28 mouse cellular contexts compared by ENCODE assay signal in genomic region chr5:27997751-27998150, GRCm38 (mm10).
A peak's percentile ranks its signal among the peaks of the same experiment; 100 is the strongest.
DNase-seq lines count a peak whose midpoint lies in the region; ATAC-seq and TF ChIP-seq lines count a peak whose summit lies in the region.
"Had no signal": no experiment of that assay in that cellular context is flagged by ENCODE, and none has a peak within 500 bp of the region (broad histone marks: within the 10 kb centered on the region; RNA-seq: fewer than 3 reads in every experiment).

No protein-coding gene starts in this region.

- H3K4me1 ChIP-seq in heart, embryonic 10.5 days = no peaks in the 10 kb centered on the region
- H3K4me1 ChIP-seq in heart, embryonic 12.5 days (replicated peaks) = no peaks in the 10 kb centered on the region
- no peaks in the 10 kb centered on the region for H3K4me1 ChIP-seq in liver, embryonic 15.5 days (replicated peaks)
- H3K4me1 ChIP-seq in liver, embryonic 11.5 days (replicated peaks; ENCODE audit: control insufficient read depth, insufficient read depth, low read length) = no peaks in the 10 kb centered on the region
- no peaks in the 10 kb centered on the region for H3K4me1 ChIP-seq in stomach, embryonic 16.5 days (ENCODE audit: control insufficient read depth, insufficient read depth, low read length)
- H3K4me1 ChIP-seq in stomach, postnatal 0 days (replicated peaks; ENCODE audit: control insufficient read depth, insufficient read depth) = no peaks in the 10 kb centered on the region; the same call in 1 of the 2 replicates
- H3K4me1 ChIP-seq in liver, postnatal 0 days (ENCODE audit: insufficient read depth) = peaks cover 3% of the 10 kb centered on the region; the same call in 1 of the 2 replicates
- H3K4me1 ChIP-seq: embryonic facial prominence, embryonic 13.5 days; embryonic facial prominence, embryonic 15.5 days; forebrain, embryonic 10.5 days; forebrain, embryonic 12.5 days had no signal

- H3K4me3 ChIP-seq in heart, embryonic 10.5 days = no peak overlapping the region
- H3K4me3 ChIP-seq in heart, embryonic 12.5 days = no peak overlapping the region
- no peak overlapping the region for H3K4me3 ChIP-seq in liver, embryonic 15.5 days (replicated peaks)
- no peak overlapping the region for H3K4me3 ChIP-seq in liver, embryonic 11.5 days (ENCODE audit: low read depth, low read length)
- H3K4me3 ChIP-seq in stomach, embryonic 16.5 days (replicated peaks; ENCODE audit: low read length) = no peak overlapping the region
- no peak overlapping the region for H3K4me3 ChIP-seq in stomach, postnatal 0 days (ENCODE audit: low read depth, low read length)
- H3K4me3 ChIP-seq in liver, postnatal 0 days (ENCODE audit: low read depth, low read length) = no peak overlapping the region
- H3K4me3 ChIP-seq: embryonic facial prominence, embryonic 13.5 days; embryonic facial prominence, embryonic 15.5 days; erythroblast, embryonic 14.5 days; forebrain, embryonic 10.5 days; forebrain, embryonic 12.5 days had no signal

- H3K36me3 ChIP-seq in heart, embryonic 10.5 days = no peaks in the 10 kb centered on the region
- H3K36me3 ChIP-seq in heart, embryonic 12.5 days = no peaks in the 10 kb centered on the region
- H3K36me3 ChIP-seq in liver, embryonic 15.5 days (replicated peaks) = no peaks in the 10 kb centered on the region
- H3K36me3 ChIP-seq in liver, embryonic 11.5 days (ENCODE audit: control insufficient read depth, insufficient read depth, low read length) = no peaks in the 10 kb centered on the region
- H3K36me3 ChIP-seq in stomach, embryonic 16.5 days (ENCODE audit: control insufficient read depth, insufficient read depth, low read length) = no peaks in the 10 kb centered on the region
- H3K36me3 ChIP-seq in stomach, postnatal 0 days (ENCODE audit: control insufficient read depth, insufficient read depth, low read length) = no peaks in the 10 kb centered on the region
- H3K36me3 ChIP-seq in liver, postnatal 0 days (replicated peaks; ENCODE audit: insufficient read depth, low read length) = no peaks in the 10 kb centered on the region
- H3K36me3 ChIP-seq: embryonic facial prominence, embryonic 13.5 days; embryonic facial prominence, embryonic 15.5 days; forebrain, embryonic 10.5 days; forebrain, embryonic 12.5 days; G1E had no signal

- no peak for TF ChIP-seq CTCF in stomach, postnatal 0 days (IDR thresholded peaks at IDR 0.05; ENCODE audit: low read depth)
- no peak for TF ChIP-seq CTCF in liver, postnatal 0 days (IDR thresholded peaks at IDR 0.05; ENCODE audit: low read depth)

- H3K9ac ChIP-seq in heart, embryonic 12.5 days = no peak overlapping the region
- no peak overlapping the region for H3K9ac ChIP-seq in liver, embryonic 15.5 days
- H3K9ac ChIP-seq in liver, embryonic 11.5 days (ENCODE audit: low read depth, low read length) = no peak overlapping the region
- no peak overlapping the region for H3K9ac ChIP-seq in stomach, embryonic 16.5 days (ENCODE audit: low read length)
- no peak overlapping the region for H3K9ac ChIP-seq in stomach, postnatal 0 days (ENCODE audit: low read length)
- no peak overlapping the region for H3K9ac ChIP-seq in liver, postnatal 0 days (replicated peaks)
- H3K9ac ChIP-seq: embryonic facial prominence, embryonic 13.5 days; embryonic facial prominence, embryonic 15.5 days; forebrain, embryonic 12.5 days had no signal

- WGBS in heart, embryonic 10.5 days = 83% methylated on average over 8 of the region's 8 CpGs
- 76% methylated on average over 8 of the region's 8 CpGs for WGBS in heart, embryonic 12.5 days
- WGBS in liver, embryonic 15.5 days (ENCODE audit: insufficient replicate concordance) = 69% methylated on average over 8 of the region's 8 CpGs
- 73% methylated on average over 8 of the region's 8 CpGs for WGBS in liver, embryonic 11.5 days
- WGBS in stomach, embryonic 16.5 days = 46% methylated on average over 8 of the region's 8 CpGs
- WGBS in stomach, postnatal 0 days = 47% methylated on average over 8 of the region's 8 CpGs
- 68% methylated on average over 8 of the region's 8 CpGs for WGBS in liver, postnatal 0 days (ENCODE audit: insufficient replicate concordance)

- no peak for TF ChIP-seq EP300 in stomach, postnatal 0 days (optimal IDR thresholded peaks at IDR 0.05)
- TF ChIP-seq EP300 in liver, postnatal 0 days (IDR thresholded peaks at IDR 0.05; ENCODE audit: low read depth) = peak; percentile 45; the same call in 1 of the 2 replicates

- H3K9me3 ChIP-seq in heart, embryonic 10.5 days = no peaks in the 10 kb centered on the region
- no peaks in the 10 kb centered on the region for H3K9me3 ChIP-seq in heart, embryonic 12.5 days (replicated peaks)
- H3K9me3 ChIP-seq in liver, embryonic 15.5 days (replicated peaks) = no peaks in the 10 kb centered on the region
- no peaks in the 10 kb centered on the region for H3K9me3 ChIP-seq in liver, embryonic 11.5 days (ENCODE audit: control insufficient read depth, low read length)
- no peaks in the 10 kb centered on the region for H3K9me3 ChIP-seq in stomach, embryonic 16.5 days (replicated peaks; ENCODE audit: control insufficient read depth, low read length)
- H3K9me3 ChIP-seq in stomach, postnatal 0 days (ENCODE audit: control insufficient read depth, low read length) = no peaks in the 10 kb centered on the region
- no peaks in the 10 kb centered on the region for H3K9me3 ChIP-seq in liver, postnatal 0 days (ENCODE audit: low read length)
- H3K9me3 ChIP-seq: embryonic facial prominence, embryonic 13.5 days; embryonic facial prominence, embryonic 15.5 days; forebrain, embryonic 10.5 days; forebrain, embryonic 12.5 days; G1E had no signal

- H3K4me2 ChIP-seq in heart, embryonic 12.5 days = no peak overlapping the region
- no peak overlapping the region for H3K4me2 ChIP-seq in liver, embryonic 15.5 days
- no peak overlapping the region for H3K4me2 ChIP-seq in liver, embryonic 11.5 days
- H3K4me2 ChIP-seq in stomach, embryonic 16.5 days (ENCODE audit: low read depth, low read length) = no peak overlapping the region
- H3K4me2 ChIP-seq in stomach, postnatal 0 days (replicated peaks; ENCODE audit: low read depth) = no peak overlapping the region
- no peak overlapping the region for H3K4me2 ChIP-seq in liver, postnatal 0 days (ENCODE audit: low read depth, low read length)
- H3K4me2 ChIP-seq: embryonic facial prominence, embryonic 13.5 days; embryonic facial prominence, embryonic 15.5 days; forebrain, embryonic 12.5 days had no signal

- no peak overlapping the region for H3K27ac ChIP-seq in heart, embryonic 10.5 days
- no peak overlapping the region for H3K27ac ChIP-seq in heart, embryonic 12.5 days (ENCODE audit: poor library complexity, severe bottlenecking)
- no peak overlapping the region; the same call in 1 of the 2 replicates for H3K27ac ChIP-seq in liver, embryonic 15.5 days (replicated peaks)
- no peak overlapping the region for H3K27ac ChIP-seq in liver, embryonic 11.5 days (ENCODE audit: low read depth, low read length)
- no peak overlapping the region for H3K27ac ChIP-seq in stomach, embryonic 16.5 days (ENCODE audit: low read length)
- H3K27ac ChIP-seq in stomach, postnatal 0 days (replicated peaks) = no peak overlapping the region
- H3K27ac ChIP-seq in liver, postnatal 0 days (ENCODE audit: low read depth) = peak overlapping the region; percentile 70
- H3K27ac ChIP-seq: embryonic facial prominence, embryonic 13.5 days; embryonic facial prominence, embryonic 15.5 days; forebrain, embryonic 10.5 days; forebrain, embryonic 12.5 days had no signal

- peak; percentile 39 for DNase-seq in heart, embryonic 10.5 days (ENCODE audit: low spot score)
- DNase-seq in liver, embryonic 11.5 days (ENCODE audit: low spot score) = no peak
- DNase-seq in stomach, postnatal 0 days (ENCODE audit: low spot score) = no peak
- DNase-seq in liver, postnatal 0 days = no peak
- DNase-seq: adrenal gland, adult 8-10 months; adrenal gland, postnatal 14 days; adrenal gland, postnatal 36 days; B cell, adult 2 months; cerebellum, adult 11-12 months; cerebellum, adult 8-10 months; cerebellum, adult 9-11 months; cerebellum, postnatal 14 days; cerebellum, postnatal 36 days; embryo, embryonic 11 days had no signal

- H3K27me3 ChIP-seq in heart, embryonic 10.5 days (ENCODE audit: insufficient read depth, poor library complexity, severe bottlenecking) = 0 out of 2 replicates have a peak, but pooled peaks cover 4% of the 10 kb centered on the region
- no peaks in the 10 kb centered on the region for H3K27me3 ChIP-seq in heart, embryonic 12.5 days (replicated peaks)
- H3K27me3 ChIP-seq in liver, embryonic 15.5 days = no peaks in the 10 kb centered on the region
- no peaks in the 10 kb centered on the region for H3K27me3 ChIP-seq in liver, embryonic 11.5 days (replicated peaks; ENCODE audit: control insufficient read depth, insufficient read depth, low read length)
- no peaks in the 10 kb centered on the region for H3K27me3 ChIP-seq in stomach, embryonic 16.5 days (ENCODE audit: control insufficient read depth, insufficient read depth, low read length)
- no peaks in the 10 kb centered on the region for H3K27me3 ChIP-seq in stomach, postnatal 0 days (ENCODE audit: control insufficient read depth, insufficient read depth, low read length)
- no peaks in the 10 kb centered on the region for H3K27me3 ChIP-seq in liver, postnatal 0 days (ENCODE audit: insufficient read depth, low read length)
- H3K27me3 ChIP-seq: CH12.LX; embryonic facial prominence, embryonic 13.5 days; embryonic facial prominence, embryonic 15.5 days; forebrain, embryonic 12.5 days; Patski had no signal

- no peak for ATAC-seq in heart, embryonic 12.5 days (ENCODE audit: insufficient number of reproducible peaks, low FRiP score)
- peak; percentile 73 for ATAC-seq in liver, embryonic 15.5 days (ENCODE audit: insufficient read depth)
- ATAC-seq in liver, embryonic 11.5 days (replicated peaks; ENCODE audit: low FRiP score) = no peak
- peak; percentile 17; the same call in 1 of the 2 replicates for ATAC-seq in stomach, embryonic 16.5 days (ENCODE audit: insufficient read depth, low FRiP score)
- no peak for ATAC-seq in stomach, postnatal 0 days (ENCODE audit: low FRiP score, low TSS enrichment)
- ATAC-seq in liver, postnatal 0 days = peak; percentile 95
- ATAC-seq: activated CD4-positive, CD25-positive, alpha-beta regulatory T cell, adult 4 months; CD4-positive, CD25-positive, alpha-beta regulatory T cell, adult 4 months; forebrain, embryonic 14.5 days; Patski had no signal

Comparison
In these comparisons a context has a peak if more than half of its experiments do, and no peak if none do; other contexts are left out.
1. ATAC-seq: peak in liver, embryonic 15.5 days (single experiment), stomach, embryonic 16.5 days (single experiment) and liver, postnatal 0 days (single experiment); none in heart, embryonic 12.5 days (single experiment), liver, embryonic 11.5 days (single experiment) and stomach, postnatal 0 days (single experiment).